Mouse (Mus musculus) liver, adult 2 months (tissue): ENCODE results near the gene Nlrc3.

Source experiments
- CTCF ChIP-seq: fragments of 200-500 bp; IDR thresholded peaks from 2 replicates; pipeline ENCODE4 v1.5.1; 2011; ENCODE audit warnings: low read depth, low read length, control low read depth
- POLR2A ChIP-seq: fragments of 200-500 bp; IDR thresholded peaks from 2 replicates; pipeline ENCODE4 v1.6.1; 2011; ENCODE audit warnings: low read length, control low read depth; ENCODE audit not compliant: insufficient read depth; ENCODE audit errors: extremely low read depth

DNA sequence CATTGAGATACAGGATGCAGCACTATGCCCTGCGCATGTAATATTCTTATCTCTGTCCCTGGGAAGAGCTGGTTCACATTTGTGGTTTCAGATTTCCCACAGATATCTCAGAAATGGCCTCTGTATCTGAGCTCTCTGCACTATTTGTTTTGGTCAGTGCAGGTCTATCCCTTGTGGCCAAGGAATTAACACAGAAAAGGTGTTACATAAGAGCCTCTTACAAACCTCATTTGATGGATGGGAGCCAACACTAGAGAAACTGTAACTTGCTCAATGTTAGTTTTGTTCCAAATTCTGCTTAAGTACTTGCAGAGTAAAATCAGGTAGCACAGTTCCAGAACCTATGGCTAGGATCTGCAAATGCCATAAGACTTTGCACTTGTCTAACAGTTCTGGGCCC lies 42.3 kb downstream of the Nlrc3 start:
- TF ChIP-seq CTCF (no peak), POLR2A (no peak)
